Mouse (Mus musculus) spleen, postnatal 10 days (tissue): ENCODE results near the gene Glud1.
A peak's percentile ranks its signal among the peaks of the same experiment; 100 is the strongest.
"Not testable (repeated sequence)": the region's sequence is repeated elsewhere in the genome, so short reads cannot be mapped to it uniquely, and the experiment has no call there.

ENCODE experiments used
- DNase-seq, 2 experiments: peaks; one replicate each; pipeline ENCODE4 v3.0.0; 2021 to 2022; ENCODE audit warnings: low spot score in 2 of 2

Glud1 gene

GRCm38 (mm10) chr14:34352523-34352922 lies 42.0 kb downstream of the Glud1 start:
- DNase-seq, result no peak

GRCm38 (mm10) chr14:34353326-34353725 lies 42.8 kb downstream of the Glud1 start:
- no peak for DNase-seq

GRCm38 (mm10) chr14:34354456-34354855 lies 43.9 kb downstream of the Glud1 start:
- DNase-seq, result no peak

GRCm38 (mm10) chr14:34355301-34355700 lies 44.8 kb downstream of the Glud1 start, which contains the start of gene Fam25c:
TSS of gene Fam25c (minus strand) at chr14:34355433.
- DNase-seq, result no peak

- DNase-seq, result no peak
These were observed 47.3 kb downstream of the Glud1 start for GRCm38 (mm10) chr14:34357671-34358455.

- DNase-seq, result no peak
These were observed 49.2 kb downstream of the Glud1 start for GRCm38 (mm10) chr14:34359676-34360244.

- no peak for DNase-seq
These were observed 49.7 kb downstream of the Glud1 start for GRCm38 (mm10) chr14:34360251-34360650.

GRCm38 (mm10) chr14:34362135-34362534 lies 51.6 kb downstream of the Glud1 start:
- no peak for DNase-seq

GRCm38 (mm10) chr14:34362726-34363445 lies 52.4 kb downstream of the Glud1 start:
- DNase-seq, result peak in 1 of 2 experiments; percentile 44

- peak in 1 of 2 experiments; percentile 32 for DNase-seq
These were observed 53.1 kb downstream of the Glud1 start for GRCm38 (mm10) chr14:34363490-34364253.

GRCm38 (mm10) chr14:34364254-34365146 lies 54.0 kb downstream of the Glud1 start:
- DNase-seq, result not testable (repeated sequence)

GRCm38 (mm10) chr14:34365147-34365507 lies 54.6 kb downstream of the Glud1 start:
- DNase-seq, result no peak

GRCm38 (mm10) chr14:34370203-34370602 lies 59.7 kb downstream of the Glud1 start:
- DNase-seq, result no peak

- no peak for DNase-seq
These were observed 60.4 kb downstream of the Glud1 start for GRCm38 (mm10) chr14:34370921-34371320.

GRCm38 (mm10) chr14:34371763-34372162 lies 61.2 kb downstream of the Glud1 start:
- DNase-seq, result no peak

- peak in 1 of 2 experiments; percentile 38 for DNase-seq
These were observed 62.1 kb downstream of the Glud1 start for GRCm38 (mm10) chr14:34372646-34373045.

- DNase-seq, result no peak
These were observed 63.1 kb downstream of the Glud1 start for GRCm38 (mm10) chr14:34373581-34373980.

- DNase-seq, result no peak
These were observed 64.0 kb downstream of the Glud1 start, which contains the start of gene Sncg for GRCm38 (mm10) chr14:34374577-34374976. TSS of gene Sncg (minus strand) at chr14:34374789.

- no peak for DNase-seq
These were observed 64.9 kb downstream of the Glud1 start, which contains the start of gene Mmrn2 for GRCm38 (mm10) chr14:34375415-34375904. TSS of gene Mmrn2 (plus strand) at chr14:34375465.

- DNase-seq, result no peak
These were observed 65.4 kb downstream of the Glud1 start for GRCm38 (mm10) chr14:34375941-34376340.
